Mouse (Mus musculus) forebrain, postnatal 0 days (tissue): ENCODE measurements around the gene 5730596B20Rik. TPM values are rescaled to one million over a fixed set of nuclear protein-coding genes. Genes with fewer than 3 reads are reported as not detected.

Experiments
- ATAC-seq: fragments of 200-750 bp; cut with Nextera tagmentation; 2 replicates; pipeline ENCODE4 v1.8.0; 2017; ENCODE audit warnings: mild to moderate bottlenecking, moderate library complexity
- DNase-seq: peaks from one replicate; pipeline ENCODE4 v3.0.0-alpha.2; 2015
- H3K27ac ChIP-seq: fragments of 300-500 bp; sonication (generic); 2 replicates; pipeline ENCODE4 v1.5.1; 2014; ENCODE audit warnings: low read depth, mild to moderate bottlenecking, antibody characterized with exemption, low read length, moderate library complexity, mixed read lengths
- H3K27me3 ChIP-seq: fragments of 300-500 bp; sonication (generic); 2 replicates; pipeline ENCODE4 v1.6.1; 2014; ENCODE audit warnings: mild to moderate bottlenecking, low read length, mixed read lengths; ENCODE audit not compliant: insufficient read depth
- H3K36me3 ChIP-seq: fragments of 300-500 bp; sonication (generic); 2 replicates; pipeline ENCODE4 v1.6.1; 2014; ENCODE audit warnings: mild to moderate bottlenecking, moderate library complexity; ENCODE audit not compliant: insufficient read depth
- H3K4me1 ChIP-seq: fragments of 300-500 bp; sonication (generic); 2 replicates; pipeline ENCODE4 v1.6.1; 2014; ENCODE audit warnings: antibody characterized with exemption; ENCODE audit not compliant: insufficient read depth
- H3K4me2 ChIP-seq: fragments of 300-500 bp; sonication (generic); 2 replicates; pipeline ENCODE4 v1.6.1; 2014; ENCODE audit warnings: low read depth, mild to moderate bottlenecking, moderate library complexity
- H3K4me3 ChIP-seq: fragments of 300-500 bp; sonication (generic); 2 replicates; pipeline ENCODE4 v1.5.1; 2014; ENCODE audit warnings: low read depth, low read length, mixed read lengths
- H3K9ac ChIP-seq: fragments of 300-500 bp; sonication (generic); 2 replicates; pipeline ENCODE4 v1.6.1; 2014; ENCODE audit warnings: mild to moderate bottlenecking
- H3K9me3 ChIP-seq: fragments of 300-500 bp; sonication (generic); 2 replicates; pipeline ENCODE4 v1.6.1; 2016; ENCODE audit warnings: low read length
- CTCF ChIP-seq: sonication (generic); IDR thresholded peaks from 2 replicates; pipeline ENCODE4 v1.5.1; 2016; ENCODE audit warnings: antibody characterized with exemption, control low read depth, low read depth
- WGBS: fragments of 180-500 bp; shearing (Covaris S2); extraction: QIAGEN DNeasy Blood & Tissue Kit; methylation state at CpG from one replicate; pipeline ENCODE4 v1.1.7; 2014; 5-methylcytosine and 5-hydroxymethylcytosine counted together
- polyA plus RNA-seq: library from polyadenylated mRNA; unstranded; fragments of >200 nt; fragmentation: Nextera tagmentation; extraction: Ambion mirVana; gene quantifications from 2 replicates; pipeline ENCODE4 v1.2.1, GENCODE M21; 2015
- total RNA-seq: library from RNA; depleted of rRNA; stranded (reverse); fragments of >200 nt; gene quantifications from 2 replicates; pipeline ENCODE4 v1.2.3, GENCODE M21; 2014; rRNA removed

Gene 5730596B20Rik
- not detected in 2 replicates for total RNA-seq
- polyA plus RNA-seq, result not detected in 2 replicates

DNA sequence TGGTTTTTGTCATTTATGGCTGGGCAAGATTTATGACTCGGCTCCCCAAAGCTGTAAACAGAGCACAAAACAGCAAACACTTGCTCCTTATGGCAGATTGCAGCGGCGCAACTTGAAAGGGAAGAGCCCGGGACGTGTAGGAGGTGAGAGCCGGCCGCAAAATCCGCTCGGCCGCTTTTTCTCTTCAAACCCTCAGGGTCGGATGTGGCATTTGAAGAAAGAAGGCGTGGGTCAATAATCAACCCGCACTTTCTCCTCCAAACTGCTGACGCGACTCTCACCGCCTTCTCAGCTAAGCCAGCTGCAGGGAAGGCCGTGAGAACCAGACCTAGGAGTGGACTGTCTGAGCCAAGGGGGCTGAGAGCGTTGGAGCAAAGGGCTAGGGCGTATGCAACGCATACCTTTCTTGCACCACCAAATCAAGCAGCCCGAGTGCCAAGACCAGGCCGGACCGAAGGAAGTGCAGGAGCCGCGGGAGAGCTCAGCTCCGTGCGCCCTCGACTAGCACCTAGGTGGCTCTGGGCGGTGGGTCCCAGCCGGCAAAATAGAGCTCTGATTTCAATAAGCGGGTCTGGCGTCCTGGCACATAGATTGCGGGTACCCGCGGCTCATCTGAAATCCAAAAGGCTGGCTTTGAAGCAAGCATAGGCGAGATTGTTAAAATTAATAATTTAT is at the start of gene 5730596B20Rik:
TSS of gene 5730596B20Rik (plus strand) at position 438 of the 675 bp plus-strand sequence.
- no peak for DNase-seq
- Histone ChIP-seq H3K27me3 (peaks cover 95% of the 10 kb centered on the region), H3K4me2 (no peak within 1 kb of the TSS), H3K9me3 (no peaks in the 10 kb centered on the region), H3K27ac (no peak within 1 kb of the TSS), H3K4me3 (no peak within 1 kb of the TSS), H3K36me3 (no peaks in the 10 kb centered on the region), H3K9ac (no peak within 1 kb of the TSS), H3K4me1 (no peaks in the 10 kb centered on the region)
- 4% methylated on average over 36 of the region's 36 CpGs for WGBS
- no peak for TF ChIP-seq CTCF
- no peak for ATAC-seq

DNA sequence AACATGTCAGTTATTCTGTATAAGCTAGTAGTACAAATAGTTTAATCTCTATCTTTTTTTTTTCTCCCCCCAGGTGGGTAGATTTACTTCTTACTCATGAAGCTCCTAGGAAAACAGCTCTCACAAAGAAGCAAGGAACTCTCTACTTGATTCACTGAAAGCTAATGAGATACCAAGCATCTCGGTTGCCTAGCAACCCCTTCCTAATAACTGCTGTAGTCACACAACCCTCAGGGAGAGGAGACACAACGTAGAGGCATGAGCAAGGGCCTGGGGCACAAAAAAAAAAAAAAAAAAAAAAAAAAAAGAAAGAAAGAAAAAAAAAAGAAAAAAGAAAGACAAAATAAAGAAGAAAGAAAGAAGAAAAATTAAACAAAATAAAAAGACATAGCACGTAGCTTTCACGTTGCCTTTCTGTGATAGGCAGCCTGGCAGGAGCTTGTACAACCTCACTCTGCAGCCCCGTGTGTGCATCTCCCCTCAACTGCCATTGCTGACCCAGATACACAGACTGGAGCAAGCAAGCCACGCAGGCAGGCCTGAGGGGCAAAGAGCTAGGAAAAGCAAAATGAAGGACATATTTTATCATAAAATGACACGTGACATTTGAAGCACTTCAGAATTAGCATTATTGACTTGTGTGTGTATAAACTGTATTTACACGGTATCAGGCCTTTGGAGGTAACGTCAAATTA is 39.3 kb upstream of the 5730596B20Rik start:
- no peak overlapping the region for H3K27ac ChIP-seq
- H3K4me2 ChIP-seq, result no peak overlapping the region
- DNase-seq (peak; percentile 60), ATAC-seq (peak; percentile 72; the same call in 1 of the 2 replicates)
- no peak for TF ChIP-seq CTCF
- H3K4me3 ChIP-seq, result no peak overlapping the region
- H3K4me1 ChIP-seq, result no peaks in the 10 kb centered on the region
- no peaks in the 10 kb centered on the region for H3K27me3 ChIP-seq
- H3K9me3 ChIP-seq, result no peaks in the 10 kb centered on the region
- no peak overlapping the region for H3K9ac ChIP-seq
- 42% methylated on average over 9 of the region's 9 CpGs for WGBS
- H3K36me3 ChIP-seq, result no peaks in the 10 kb centered on the region

DNA sequence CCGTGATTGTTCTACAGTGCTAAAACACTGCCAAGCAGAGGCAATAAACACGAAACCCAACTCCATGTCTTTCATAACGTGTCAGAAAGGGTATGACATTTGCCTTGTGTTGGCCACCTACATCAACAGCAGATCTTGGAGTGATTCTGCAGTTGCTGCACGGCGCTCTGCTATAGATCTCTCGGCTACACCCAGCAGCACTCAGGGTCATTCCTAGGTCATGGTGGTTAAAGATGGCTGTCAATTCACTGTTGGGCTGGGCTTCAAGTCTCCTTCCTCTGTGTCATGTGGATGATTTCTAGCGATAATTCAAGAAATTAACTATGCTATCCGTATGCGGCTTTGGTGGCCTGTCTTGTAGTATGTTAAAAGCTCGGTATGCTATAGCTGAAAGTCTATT is 38.7 kb upstream of the 5730596B20Rik start:
- Histone ChIP-seq H3K9ac (no peak overlapping the region), H3K4me1 (no peaks in the 10 kb centered on the region), H3K27ac (no peak overlapping the region), H3K4me3 (no peak overlapping the region), H3K4me2 (no peak overlapping the region), H3K27me3 (no peaks in the 10 kb centered on the region), H3K36me3 (no peaks in the 10 kb centered on the region), H3K9me3 (no peaks in the 10 kb centered on the region)
- no peak for DNase-seq
- ATAC-seq, result no peak
- TF ChIP-seq CTCF, result no peak
- WGBS, result 81% methylated on average over 10 of the region's 10 CpGs

DNA sequence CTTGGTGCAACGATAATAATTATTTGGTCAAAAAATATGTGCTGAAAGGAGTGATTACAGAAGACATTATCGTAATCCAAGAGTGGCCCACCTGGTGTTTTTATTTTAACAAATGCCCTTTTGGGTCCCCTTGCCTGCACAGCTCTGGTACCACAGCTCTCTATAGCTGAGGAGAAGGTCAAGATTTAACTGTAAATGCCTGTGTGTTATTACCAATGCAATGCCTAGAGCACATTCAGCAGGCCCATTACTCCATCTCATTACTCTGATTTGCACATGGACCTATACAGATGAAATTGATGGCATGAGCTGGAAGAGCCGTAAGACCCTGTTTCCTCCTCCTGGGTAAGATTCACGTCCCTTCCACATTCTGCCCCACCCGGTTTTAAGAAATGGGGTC is 38.2 kb upstream of the 5730596B20Rik start:
- no peaks in the 10 kb centered on the region for H3K4me1 ChIP-seq
- no peaks in the 10 kb centered on the region for H3K9me3 ChIP-seq
- WGBS, result 85% methylated on average over 5 of the region's 5 CpGs
- H3K4me2 ChIP-seq, result no peak overlapping the region
- ATAC-seq (no peak), DNase-seq (no peak)
- H3K27ac ChIP-seq, result no peak overlapping the region
- no peaks in the 10 kb centered on the region for H3K36me3 ChIP-seq
- no peak overlapping the region for H3K4me3 ChIP-seq
- no peaks in the 10 kb centered on the region for H3K27me3 ChIP-seq
- TF ChIP-seq CTCF, result no peak
- no peak overlapping the region for H3K9ac ChIP-seq

DNA sequence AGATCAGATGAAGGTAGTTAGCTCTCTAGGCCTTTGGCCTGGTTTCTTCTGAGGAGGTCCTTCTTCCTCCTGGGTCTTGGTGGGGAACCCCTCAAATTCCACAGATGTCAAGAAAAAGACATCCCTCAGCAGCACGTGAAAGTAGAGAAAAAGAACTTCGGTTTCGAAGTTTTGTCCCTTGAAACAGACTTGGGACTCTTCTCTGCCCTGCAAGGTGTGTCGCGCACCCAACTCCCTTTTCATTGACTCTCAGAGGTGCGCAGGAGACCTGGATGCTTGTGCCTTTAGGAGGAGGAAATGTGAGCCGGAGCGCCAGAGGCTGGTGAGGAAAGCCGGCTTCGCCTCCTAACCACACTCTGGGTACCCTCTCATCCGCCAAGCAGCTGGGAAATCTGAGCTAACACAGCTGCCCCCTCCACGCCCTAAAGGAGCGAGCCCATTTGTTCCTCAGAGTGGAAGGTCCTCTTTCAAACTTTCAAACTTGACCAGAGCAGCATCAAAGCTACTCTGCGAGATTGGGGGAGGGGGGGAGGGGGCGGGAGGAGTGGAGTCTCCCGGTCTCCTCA is 26.8 kb upstream of the 5730596B20Rik start:
- 6% methylated on average over 16 of the region's 16 CpGs for WGBS
- no peak for TF ChIP-seq CTCF
- no peak for ATAC-seq
- Histone ChIP-seq H3K27me3 (peaks cover 82% of the 10 kb centered on the region), H3K27ac (no peak overlapping the region), H3K9ac (no peak overlapping the region), H3K4me1 (no peaks in the 10 kb centered on the region), H3K9me3 (no peaks in the 10 kb centered on the region), H3K36me3 (no peaks in the 10 kb centered on the region), H3K4me3 (no peak overlapping the region), H3K4me2 (no peak overlapping the region)
- DNase-seq, result no peak

DNA sequence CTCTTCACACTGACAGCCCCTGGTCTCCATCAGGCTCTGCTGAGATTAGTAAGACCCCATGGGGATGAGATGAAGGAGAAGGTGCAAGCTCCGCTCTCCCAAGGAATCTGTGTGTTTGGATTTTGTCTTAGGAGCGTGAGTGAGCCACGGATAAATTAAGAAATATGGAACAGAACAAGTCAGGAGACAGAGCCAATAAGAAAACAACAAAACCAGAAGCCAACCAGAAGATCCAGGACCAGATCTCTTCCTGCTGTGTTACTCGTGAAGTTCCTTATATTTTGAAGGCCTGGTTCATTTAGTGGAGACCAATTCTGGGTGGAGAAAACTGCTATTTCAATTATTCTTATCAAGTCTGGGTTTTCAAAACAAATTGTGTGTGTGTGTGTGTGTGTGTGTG is 25.7 kb upstream of the 5730596B20Rik start:
- no peak for TF ChIP-seq CTCF
- DNase-seq (peak; percentile 61), ATAC-seq (no peak)
- peaks cover 87% of the 10 kb centered on the region for H3K27me3 ChIP-seq
- no peaks in the 10 kb centered on the region for H3K36me3 ChIP-seq
- H3K4me2 ChIP-seq, result no peak overlapping the region
- no peaks in the 10 kb centered on the region for H3K4me1 ChIP-seq
- no peak overlapping the region for H3K27ac ChIP-seq
- H3K9me3 ChIP-seq, result no peaks in the 10 kb centered on the region
- WGBS, result 4% methylated on average over 4 of the region's 4 CpGs
- no peak overlapping the region for H3K9ac ChIP-seq
- no peak overlapping the region for H3K4me3 ChIP-seq
